Mouse (Mus musculus) gastrocnemius, adult 18-20 months (tissue): ENCODE measurements around the gene Col7a1. TPM values are rescaled to one million over a fixed set of nuclear protein-coding genes. Genes with fewer than 3 reads are reported as not detected.
A peak's percentile ranks its signal among the peaks of the same experiment; 100 is the strongest.

Experiments used
- DNase-seq: peaks from one replicate; pipeline ENCODE4 v3.0.0; 2021; ENCODE audit warnings: low spot score
- long read RNA-seq, 2 experiments: library from polyadenylated mRNA; stranded (forward); transcript quantifications; one replicate each; pipeline ENCODE4 v2.0.0; 2021
- total RNA-seq, 2 experiments: library from RNA; stranded (reverse); gene quantifications; 2 replicates each; pipeline ENCODE4 v1.2.3; 2021

Col7a1 gene
- total RNA-seq: 1 to 10 TPM; 2.2 to 3.5 TPM
- long read RNA-seq, experiment 1, partial matches to known transcripts: 1 of 1 reads
- long read RNA-seq, experiment 1, other reads (novel, unspliced or antisense): 0 of 1 reads
- long read RNA-seq, experiment 2, partial matches to known transcripts: 3 of 5 reads
- long read RNA-seq, experiment 2, other reads (novel, unspliced or antisense): 2 of 5 reads

DNA sequence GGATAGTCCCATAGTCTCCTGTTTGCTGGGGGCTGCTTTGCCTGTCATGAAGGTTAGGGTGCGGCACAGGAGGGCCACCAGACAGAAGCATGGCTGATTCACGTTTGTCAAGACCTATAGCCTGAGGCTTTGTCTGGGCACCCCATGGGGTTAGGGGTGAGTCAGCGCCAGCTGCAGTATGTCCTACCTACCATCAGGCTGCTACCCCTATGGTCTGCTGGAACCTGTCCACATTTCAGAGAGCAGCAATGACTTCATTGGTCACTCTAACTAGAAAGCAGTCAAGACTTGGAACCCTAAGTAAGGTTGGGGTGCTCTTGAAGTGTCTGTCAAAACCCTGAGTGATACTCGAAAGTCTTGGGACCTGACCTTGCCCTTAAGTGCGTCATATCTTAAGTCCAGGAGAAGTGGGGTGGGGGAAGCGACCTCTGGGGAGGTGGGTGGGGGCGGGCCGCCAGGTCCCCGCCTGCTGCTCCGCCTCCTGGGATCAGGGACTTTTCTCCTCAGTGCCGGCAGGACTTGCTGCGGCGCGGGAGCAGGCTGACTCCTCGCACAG lies at the start of gene Col7a1:
Gene Col7a1, plus strand, starts transcription at position 506 of the 556 bp plus-strand sequence.
- DNase-seq: no peak

DNA sequence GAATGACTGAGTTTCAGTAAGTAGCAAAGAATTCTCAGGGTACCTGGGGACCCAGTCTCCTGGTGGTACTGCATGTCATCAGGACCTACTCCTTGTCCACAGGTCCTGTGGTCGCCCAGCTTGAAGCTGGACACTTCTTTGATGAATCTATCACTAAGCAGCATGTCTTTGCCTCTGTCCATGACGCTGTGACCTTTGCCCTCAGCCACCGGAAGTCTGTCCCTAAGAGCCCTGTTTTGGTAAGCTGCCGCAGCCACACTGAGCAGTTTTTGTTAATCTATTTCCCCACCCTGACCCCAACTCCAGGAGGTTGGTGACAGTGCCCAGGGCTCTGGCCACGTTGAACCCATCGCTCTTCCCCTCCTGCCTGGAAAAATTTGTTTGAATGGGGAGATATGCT lies 41.1 kb upstream of the Col7a1 start:
- no peak for DNase-seq

DNA sequence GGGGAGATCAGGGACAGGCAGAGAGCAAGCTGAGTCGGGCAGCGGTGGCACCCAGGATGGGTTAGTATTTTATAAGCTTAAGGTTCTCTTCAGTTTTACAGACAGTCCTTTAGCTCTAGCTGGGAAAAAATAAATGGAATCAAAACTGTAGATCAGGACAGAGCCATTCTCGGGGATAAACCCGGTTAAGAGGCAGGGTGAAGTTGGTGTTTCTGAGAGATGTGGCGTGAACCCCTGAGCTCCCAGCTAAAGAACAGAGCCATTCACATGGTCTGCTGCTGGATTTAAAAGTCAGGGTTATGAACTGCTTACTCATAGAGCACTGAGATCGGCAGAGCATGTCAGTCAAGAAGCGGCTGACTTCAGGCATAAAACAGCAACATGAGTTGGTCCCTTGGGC lies 40.2 kb upstream of the Col7a1 start:
- DNase-seq: no peak

DNA sequence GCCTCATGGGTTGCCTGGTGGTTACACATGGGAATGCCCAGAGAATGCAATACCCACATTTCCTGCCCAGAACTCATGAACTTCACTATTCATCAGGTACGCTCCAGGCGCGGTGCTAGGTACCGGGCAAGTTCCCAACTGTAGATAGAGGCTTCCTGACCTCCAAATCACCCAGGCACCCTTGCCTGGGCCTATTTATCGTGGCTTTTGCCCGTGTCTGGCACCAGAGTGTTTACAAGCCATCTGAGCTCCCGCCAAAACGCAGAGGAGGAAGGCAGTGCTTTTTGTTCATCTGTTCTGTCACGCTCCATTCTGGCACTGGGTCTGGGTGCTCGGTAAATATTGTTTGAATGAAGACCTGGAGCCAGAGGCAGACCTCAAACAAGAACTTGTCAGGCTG lies 39.8 kb upstream of the Col7a1 start:
- DNase-seq: no peak

DNA sequence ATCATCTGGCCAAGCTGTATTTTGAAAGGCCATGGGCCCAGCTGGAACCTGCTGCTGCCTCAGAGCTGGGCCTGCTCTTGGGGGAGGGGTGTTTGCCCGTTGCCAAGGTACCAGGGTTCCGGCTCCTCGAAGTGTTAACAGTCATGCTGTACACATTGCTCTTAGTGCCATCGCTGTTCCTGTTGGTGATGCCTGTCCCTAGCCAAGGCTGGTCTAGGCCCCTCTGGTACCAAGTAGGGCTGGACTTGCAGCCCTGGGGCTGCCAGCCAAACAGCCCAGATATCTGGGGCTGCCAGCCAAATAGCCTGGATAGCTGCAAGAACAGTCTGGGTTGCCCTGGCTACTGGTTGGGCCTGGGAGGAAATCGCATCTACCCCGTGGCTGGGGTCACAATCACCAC lies 38.9 kb upstream of the Col7a1 start, which contains the start of gene Tmem89:
Gene Tmem89, plus strand, starts transcription at position 129 of the 400 bp plus-strand sequence.
- DNase-seq: no peak

DNA sequence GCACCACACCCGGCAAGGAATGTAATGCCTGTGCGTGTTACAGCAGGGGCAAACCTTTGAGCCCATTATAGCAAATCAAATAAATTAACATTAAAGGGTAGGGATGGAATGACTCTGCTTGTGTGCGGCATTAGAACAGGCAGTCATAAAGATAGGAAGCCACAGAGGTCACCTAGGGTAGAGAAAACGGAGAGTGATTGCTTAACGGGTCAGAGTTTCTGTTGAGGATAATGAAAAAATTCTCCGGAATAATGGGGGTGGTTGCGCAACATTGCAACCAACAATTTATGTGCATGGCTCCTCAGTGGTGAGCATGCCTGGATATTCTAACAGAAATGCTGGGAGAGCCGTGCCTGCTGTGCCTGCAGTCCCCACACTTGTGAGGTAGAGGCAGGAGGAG lies 27.5 kb upstream of the Col7a1 start:
- DNase-seq: no peak

DNA sequence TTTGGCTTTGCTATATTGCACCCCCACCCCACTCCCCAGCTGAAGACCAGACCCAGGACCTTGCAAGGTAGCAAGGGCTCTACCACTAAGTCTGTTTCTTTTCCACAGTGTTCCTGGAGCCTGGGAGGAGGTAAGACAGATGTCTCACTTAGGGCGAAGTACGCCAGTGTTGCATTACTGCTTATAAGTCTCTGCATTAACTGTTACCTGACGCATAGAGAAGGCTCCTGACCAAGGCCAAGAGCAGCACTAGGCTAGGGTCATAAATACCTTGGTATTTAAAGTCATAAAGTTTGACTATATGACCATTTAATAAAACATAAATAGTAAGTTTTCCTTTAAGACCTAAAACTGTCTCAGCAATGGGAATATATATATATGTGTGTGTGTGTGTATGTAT lies 25.0 kb upstream of the Col7a1 start:
- DNase-seq: no peak

DNA sequence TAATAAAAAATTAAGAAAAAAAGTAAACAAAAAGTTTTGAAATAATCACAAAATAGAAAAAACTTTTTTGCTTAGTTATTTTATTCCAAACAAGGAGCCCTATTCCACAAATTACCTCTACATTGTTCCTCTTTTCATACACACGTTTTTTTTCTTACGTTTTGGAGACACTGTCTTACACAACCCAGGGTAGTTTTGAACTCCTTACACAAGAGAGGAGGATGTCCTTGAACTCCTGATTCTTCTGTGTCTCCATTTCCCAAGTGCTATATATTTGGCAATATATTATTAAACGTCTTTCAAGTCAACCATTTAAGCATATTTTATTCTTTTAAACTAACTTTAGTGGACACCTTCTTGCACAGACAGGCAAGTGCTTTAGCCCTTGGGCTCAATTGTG lies 17.4 kb upstream of the Col7a1 start:
- no peak for DNase-seq

DNA sequence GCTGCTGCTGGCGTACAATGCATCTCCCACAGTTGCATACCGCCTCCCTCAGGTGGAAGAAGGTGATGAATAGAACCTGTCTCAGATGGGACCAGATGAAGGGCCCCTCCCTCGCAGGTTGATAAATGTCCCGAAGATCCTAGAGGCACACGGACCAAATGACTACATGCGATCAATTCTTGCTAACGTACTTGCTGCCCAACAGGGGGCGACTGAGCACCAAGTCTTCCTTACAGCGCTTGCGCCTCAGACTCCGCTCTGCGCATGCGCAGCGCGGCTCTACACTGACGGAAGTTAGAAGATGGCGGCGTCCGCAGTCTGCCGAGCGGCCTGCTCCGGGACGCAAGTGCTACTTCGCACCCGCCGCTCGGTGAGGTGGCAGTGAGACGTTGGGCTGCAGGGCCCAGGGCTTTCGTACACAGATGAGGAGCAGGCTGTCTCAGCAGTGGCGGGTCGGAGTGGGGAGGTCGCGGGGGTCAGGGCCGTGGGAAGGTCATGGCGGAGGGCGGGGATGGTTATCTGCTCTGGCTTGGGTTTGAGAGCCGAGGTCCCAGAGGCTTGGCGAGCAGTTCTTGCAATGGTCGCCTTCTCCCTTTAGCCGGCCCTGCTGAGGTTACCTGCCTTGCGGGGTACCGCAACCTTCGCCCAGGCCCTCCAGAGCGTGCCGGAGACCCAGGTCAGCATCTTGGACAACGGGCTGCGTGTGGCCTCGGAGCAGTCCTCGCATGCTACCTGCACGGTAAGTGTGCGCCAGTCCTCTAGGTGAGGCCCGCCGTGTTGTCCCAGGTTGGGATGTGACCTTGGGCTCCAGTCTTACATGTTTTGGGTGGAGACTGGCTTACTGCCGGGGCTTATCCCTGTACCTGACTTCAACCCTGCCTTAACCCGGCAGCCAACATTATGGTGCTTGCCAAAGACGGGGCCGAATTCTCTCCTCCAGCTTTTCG lies 16.7 kb upstream of the Col7a1 start, which contains the start of gene Uqcrc1:
Gene Uqcrc1, plus strand, starts transcription at position 216 of the 947 bp plus-strand sequence.
- DNase-seq: peak; percentile 95

DNA sequence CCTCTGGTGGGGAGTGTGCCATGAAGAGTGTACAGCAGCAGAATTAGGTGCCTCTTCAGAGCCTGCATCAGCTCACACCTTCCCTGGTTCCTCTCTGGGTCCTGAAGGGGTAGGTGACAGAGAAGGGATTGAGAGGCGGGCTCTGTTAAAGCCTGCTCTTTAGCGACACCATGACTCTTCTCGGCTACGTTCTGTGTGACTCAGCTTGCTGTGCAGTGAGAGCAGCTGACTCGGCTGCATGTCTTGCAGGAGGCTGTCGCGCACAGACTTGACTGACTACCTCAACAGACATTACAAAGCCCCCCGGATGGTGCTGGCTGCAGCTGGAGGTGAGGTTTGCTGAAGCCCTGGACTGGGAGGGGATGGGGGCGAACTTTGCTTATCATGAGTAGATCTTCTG lies 8.3 kb upstream of the Col7a1 start:
- DNase-seq: no peak

DNA sequence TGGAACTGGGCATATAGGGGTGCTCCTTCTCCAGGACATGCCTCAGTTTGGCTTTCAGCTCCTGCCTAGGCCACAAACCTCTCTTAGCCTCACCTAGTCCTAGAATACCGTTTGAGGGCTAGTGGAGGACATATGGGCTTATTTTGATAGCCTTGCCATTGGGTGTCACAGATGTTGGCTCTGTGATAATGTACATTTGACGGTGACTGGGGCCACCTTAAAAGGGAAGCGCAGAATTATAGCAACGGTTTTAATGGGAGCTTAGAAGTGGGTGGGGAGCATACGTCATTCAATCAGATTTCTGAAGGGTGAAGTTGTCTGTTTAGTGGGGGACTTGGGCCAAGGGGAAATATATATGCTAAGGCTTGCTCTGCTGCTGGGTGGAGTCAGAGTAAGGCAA lies 7.8 kb upstream of the Col7a1 start:
- DNase-seq: no peak

DNA sequence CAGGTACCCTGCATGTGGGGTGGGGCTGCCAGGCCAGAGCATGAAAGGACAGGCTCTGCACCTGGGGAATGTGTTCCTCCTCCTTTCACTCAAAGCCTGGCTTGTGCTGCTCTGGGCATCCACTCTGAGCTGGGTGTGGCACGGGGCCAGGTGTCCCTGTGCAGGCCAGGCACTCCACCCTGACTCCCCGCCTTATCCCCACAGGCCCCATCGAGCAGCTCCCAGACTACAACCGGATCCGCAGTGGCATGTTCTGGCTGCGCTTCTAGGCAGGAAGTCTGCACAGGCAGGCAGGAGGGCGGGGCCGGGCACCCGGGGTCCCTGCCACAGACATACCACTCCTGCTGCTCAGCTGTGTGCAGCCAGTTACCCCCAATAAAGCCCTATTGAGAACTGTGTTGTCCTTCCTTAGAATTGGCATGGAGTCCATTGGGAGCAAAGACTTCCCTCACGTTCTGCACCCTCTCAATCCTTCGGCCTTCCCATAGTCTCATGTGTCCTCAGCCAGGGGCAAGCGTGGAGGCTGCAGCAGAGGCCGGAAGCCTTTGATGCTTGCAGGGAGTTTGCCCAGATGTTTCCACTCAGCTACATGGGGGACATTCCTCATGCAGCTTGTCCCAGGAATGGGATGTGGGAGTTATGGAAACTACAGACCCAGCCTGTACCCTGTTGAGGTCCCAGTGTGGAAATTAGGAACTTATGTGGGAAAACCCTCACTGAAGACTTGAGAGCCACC lies 4.0 kb upstream of the Col7a1 start:
- peak; percentile 56 for DNase-seq

DNA sequence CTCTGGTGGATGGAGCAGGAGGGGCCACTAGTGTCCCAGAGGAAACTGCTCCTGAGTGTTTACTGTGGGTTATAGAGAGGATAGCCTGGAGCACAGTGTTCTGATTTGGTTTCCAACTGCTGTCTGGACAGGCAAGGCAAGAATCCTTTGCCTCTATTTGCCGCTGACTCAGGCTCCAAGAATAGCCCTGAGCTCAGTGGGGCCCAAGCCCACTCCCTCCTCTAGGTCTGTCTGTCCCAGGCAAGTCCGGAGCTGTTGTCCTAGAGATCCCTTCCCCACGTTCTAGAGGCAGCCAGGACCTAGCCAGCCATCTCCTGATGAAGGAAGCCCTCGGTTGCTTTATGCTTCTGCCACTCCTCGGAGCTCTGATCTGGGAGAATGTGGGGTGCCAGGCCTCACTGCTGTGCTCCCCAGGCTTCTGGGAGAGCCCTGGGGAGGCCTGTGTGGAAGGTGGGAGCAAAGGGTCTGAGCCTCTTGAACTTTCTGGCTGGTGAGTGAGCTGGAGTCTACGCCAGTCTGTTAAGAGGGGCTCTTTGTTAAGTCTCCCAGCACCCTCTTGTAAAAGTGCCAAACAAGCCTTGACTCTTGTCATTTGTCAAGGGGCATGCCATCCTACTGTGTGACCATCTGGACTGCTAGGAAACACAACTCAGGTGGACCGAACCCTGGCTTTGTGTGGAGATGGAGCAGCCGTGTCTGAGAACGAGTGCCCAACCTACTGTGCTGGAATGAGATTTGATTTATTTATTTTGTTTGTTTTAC lies 3.2 kb upstream of the Col7a1 start:
- peak; percentile 65 for DNase-seq

DNA sequence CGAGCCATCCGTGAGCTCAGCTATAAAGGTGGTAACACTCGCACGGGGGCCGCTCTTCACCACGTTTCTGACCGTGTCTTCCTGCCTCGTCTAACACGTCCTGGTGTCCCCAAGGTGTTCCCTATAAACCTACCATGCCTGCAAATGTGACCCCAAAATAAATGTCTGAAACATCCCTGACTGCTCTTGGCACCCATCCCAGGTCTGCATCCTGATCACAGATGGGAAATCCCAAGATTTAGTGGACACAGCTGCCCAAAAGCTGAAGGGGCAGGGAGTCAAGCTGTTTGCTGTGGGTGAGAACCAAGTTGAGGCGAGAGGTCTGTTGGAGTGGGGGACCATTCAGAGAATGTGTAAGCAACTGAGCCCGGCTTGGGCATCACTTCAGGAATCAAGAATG lies 1.9 kb downstream of the Col7a1 start:
- no peak for DNase-seq

DNA sequence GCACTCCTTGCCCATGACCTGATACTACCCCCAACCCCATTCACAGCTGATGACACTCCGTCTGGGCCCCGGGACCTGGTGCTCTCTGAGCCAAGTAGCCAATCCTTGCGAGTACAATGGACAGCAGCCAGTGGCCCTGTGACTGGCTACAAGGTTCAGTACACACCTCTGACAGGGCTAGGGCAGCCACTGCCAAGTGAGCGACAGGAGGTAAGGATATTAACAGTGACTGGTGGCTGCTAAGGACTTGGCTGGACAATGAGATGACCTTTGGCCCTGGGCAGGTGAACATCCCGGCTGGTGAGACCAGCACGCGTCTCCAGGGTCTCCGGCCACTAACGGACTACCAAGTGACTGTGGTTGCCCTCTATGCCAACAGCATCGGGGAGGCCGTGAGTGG lies 2.5 kb downstream of the Col7a1 start:
- DNase-seq: no peak

DNA sequence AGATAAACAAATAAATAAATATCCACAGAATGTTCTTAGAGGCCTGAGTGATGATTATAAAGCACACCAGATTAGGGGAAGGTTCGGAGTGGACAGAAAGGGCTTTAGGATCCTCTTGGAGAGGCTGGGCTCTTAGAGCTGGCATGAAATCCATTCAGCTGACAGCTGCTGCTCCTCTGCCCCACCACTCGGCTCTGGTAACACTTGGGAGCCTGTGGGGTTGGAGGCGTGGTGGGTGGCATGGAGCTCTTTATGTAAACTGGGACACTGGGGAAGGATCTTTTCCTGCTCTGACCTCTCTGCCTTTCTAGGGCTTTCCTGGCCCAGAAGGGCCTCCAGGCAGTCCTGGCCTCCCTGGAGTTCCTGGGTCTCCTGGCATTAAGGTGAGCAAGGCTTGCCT lies 10.2 kb downstream of the Col7a1 start:
- peak; percentile 12 for DNase-seq

DNA sequence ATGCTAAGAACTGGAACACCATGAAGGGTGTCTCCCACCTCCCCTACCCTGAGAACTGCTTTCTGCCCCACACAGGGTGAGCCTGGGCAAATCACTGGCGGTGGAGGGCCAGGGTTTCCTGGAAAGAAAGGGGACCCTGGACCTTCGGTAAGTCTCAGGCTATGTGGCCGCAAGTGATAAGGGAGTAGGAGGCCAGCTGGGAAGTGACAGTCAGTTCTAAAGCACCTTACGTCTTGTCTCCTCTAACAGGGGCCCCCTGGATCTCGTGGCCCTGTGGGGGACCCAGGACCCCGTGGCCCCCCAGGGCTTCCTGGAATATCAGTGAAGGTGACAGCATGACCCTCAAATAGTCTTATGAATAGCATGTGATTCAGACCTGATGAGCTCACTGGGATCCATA lies 11.0 kb downstream of the Col7a1 start:
- no peak for DNase-seq

DNA sequence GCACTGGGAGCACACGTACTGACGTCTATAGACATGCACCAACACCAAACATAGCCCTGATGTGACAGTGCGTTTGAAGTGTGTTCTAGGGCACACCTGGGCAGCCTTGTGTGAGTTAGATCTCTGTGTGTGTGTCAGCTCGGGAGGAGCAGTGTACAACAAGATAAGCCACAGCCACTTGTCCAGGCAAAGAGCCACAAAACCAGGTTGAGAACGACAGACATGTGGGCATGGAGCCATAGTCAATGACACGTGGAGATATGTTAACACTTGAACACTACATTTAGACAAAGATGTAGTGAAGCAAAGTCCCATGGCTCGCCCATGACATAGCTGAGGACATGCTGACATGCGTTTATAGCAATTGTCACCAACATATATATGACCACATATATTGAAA lies 17.2 kb downstream of the Col7a1 start:
- no peak for DNase-seq

DNA sequence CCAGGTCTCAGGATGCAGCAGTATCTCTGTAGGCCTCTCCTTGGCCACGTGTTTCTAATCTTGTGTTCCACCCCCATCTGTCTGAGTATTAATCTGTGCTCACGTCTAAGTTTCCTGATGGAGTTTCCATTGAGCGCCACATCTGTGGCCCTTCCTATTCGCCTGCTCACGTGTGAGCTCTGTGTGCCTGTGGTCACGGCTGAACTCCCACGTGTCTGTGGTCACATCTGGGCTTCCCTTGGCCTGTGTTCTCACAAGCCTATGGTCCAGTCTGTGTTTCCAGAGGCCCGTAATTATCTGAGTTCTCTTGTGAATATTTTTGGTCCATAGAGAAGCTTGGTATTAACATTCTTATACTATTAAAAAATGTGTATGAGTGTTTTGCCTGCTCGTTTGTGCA lies 23.1 kb downstream of the Col7a1 start:
- DNase-seq: no peak

DNA sequence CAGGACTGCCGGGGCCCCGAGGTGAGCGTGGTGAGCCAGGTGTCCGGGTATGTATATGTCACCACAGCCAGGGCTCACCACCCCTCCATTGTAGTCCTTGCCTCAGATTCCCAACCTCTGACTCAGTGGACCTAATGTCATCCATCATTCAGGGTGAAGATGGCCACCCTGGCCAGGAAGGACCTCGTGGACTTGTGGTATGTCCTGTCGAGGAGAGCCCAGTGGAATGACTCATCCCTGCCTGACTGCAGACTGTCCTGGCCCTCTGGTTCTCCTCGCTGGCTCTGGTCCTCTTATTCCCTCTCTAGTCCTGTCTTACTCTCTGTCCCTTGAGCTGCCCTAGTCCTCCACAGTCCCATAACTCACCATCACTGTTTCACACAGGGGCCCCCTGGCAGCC lies 24.6 kb downstream of the Col7a1 start:
- DNase-seq: no peak

DNA sequence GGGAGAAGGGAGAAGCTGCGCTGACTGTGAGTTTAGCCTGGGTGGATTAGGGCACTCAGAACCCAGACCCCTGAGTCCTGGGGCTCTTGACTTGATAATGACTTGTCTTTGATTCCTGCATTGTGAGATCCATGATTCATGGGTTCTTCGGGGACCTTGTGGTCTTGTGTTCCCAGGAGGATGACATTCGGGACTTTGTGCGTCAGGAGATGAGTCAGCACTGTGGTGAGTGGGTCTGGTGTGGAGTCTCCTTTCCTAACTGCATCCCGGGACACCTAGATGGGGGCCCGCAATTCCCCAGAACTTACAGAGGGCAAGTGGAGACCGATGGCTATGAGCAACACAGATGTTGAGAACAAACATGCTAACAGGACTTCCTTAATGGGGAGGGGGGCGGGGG lies 29.1 kb downstream of the Col7a1 start:
- no peak for DNase-seq
